Mouse (Mus musculus) erythroid progenitor cell, adult 5-6 weeks (primary cell): ENCODE measurements around the gene Vmn1r3. TPM values are rescaled to one million over a fixed set of nuclear protein-coding genes. Genes with fewer than 3 reads are reported as not detected.
"Not testable (repeated sequence)": the region's sequence is repeated elsewhere in the genome, so short reads cannot be mapped to it uniquely, and the experiment has no call there.

Experiments
- ATAC-seq: replicated peaks from 2 replicates; pipeline ENCODE4 v1.8.0; 2016; ENCODE audit warnings: moderate number of reproducible peaks, mild to moderate bottlenecking, moderate TSS enrichment, inconsistent platforms; ENCODE audit not compliant: poor library complexity, low FRiP score, severe bottlenecking
- total RNA-seq, 2 experiments: library from RNA; stranded (forward) in 1 of 2; stranded (reverse) in 1 of 2; fragments of 150-400 nt in 1 of 2; fragments of 186-747, 209-891 nt in 1 of 2; gene quantifications; 2 replicates each; pipeline versions ENCODE4 v1.2.3 to v1.2.4; 2015 to 2017; ENCODE audit warnings: low replicate concordance in 2 of 2

The Vmn1r3 gene
- total RNA-seq (2015; ENCODE audit: low replicate concordance) (not detected in 2 replicates), total RNA-seq (2017; ENCODE audit: low replicate concordance) (not detected in 2 replicates)

- not testable (repeated sequence) for ATAC-seq
These were observed at the start of gene Vmn1r3 for GRCm38 (mm10) chr4:3185258-3185657. Vmn1r3 (minus strand) TSS chr4:3185358.

- no peak for ATAC-seq
These were observed 46.9 kb upstream of the Vmn1r3 start for GRCm38 (mm10) chr4:3232053-3232452.

- peak; percentile 64; the same call in 1 of the 2 replicates for ATAC-seq
These were observed 45.9 kb upstream of the Vmn1r3 start for GRCm38 (mm10) chr4:3230908-3231684.

- 0 out of 2 replicates have a peak, but pooled peaks have one; percentile 33 for ATAC-seq
These were observed 44.4 kb upstream of the Vmn1r3 start for GRCm38 (mm10) chr4:3229532-3229931.

- ATAC-seq: 0 out of 2 replicates have a peak, but pooled peaks have one; percentile 11
These were observed 43.3 kb upstream of the Vmn1r3 start for GRCm38 (mm10) chr4:3228476-3228875.

- ATAC-seq: no peak
These were observed 42.6 kb upstream of the Vmn1r3 start for GRCm38 (mm10) chr4:3227751-3228150.

- ATAC-seq: no peak
These were observed 41.3 kb upstream of the Vmn1r3 start for GRCm38 (mm10) chr4:3226488-3226887.

- ATAC-seq: not testable (repeated sequence)
These were observed 40.3 kb upstream of the Vmn1r3 start for GRCm38 (mm10) chr4:3225416-3225815.

- not testable (repeated sequence) for ATAC-seq
These were observed 39.7 kb upstream of the Vmn1r3 start for GRCm38 (mm10) chr4:3224848-3225247.

- ATAC-seq: not testable (repeated sequence)
These were observed 38.5 kb upstream of the Vmn1r3 start for GRCm38 (mm10) chr4:3223483-3224209.

GRCm38 (mm10) chr4:3216382-3216781, 31.2 kb upstream of the Vmn1r3 start:
- not testable (repeated sequence) for ATAC-seq

- not testable (repeated sequence) for ATAC-seq
These were observed 28.2 kb upstream of the Vmn1r3 start for GRCm38 (mm10) chr4:3213349-3213748.

- ATAC-seq: peak; percentile 61
These were observed 24.6 kb upstream of the Vmn1r3 start for GRCm38 (mm10) chr4:3209643-3210217.

GRCm38 (mm10) chr4:3176746-3177490, 8.2 kb downstream of the Vmn1r3 start:
- not testable (repeated sequence) for ATAC-seq

GRCm38 (mm10) chr4:3176195-3176594, 9.0 kb downstream of the Vmn1r3 start:
- not testable (repeated sequence) for ATAC-seq

- ATAC-seq: not testable (repeated sequence)
These were observed 9.4 kb downstream of the Vmn1r3 start for GRCm38 (mm10) chr4:3175756-3176155.

GRCm38 (mm10) chr4:3174586-3174985, 10.6 kb downstream of the Vmn1r3 start:
- not testable (repeated sequence) for ATAC-seq

- not testable (repeated sequence) for ATAC-seq
These were observed 18.1 kb downstream of the Vmn1r3 start, which contains the start of gene Vmn1r2 for GRCm38 (mm10) chr4:3167020-3167419. Vmn1r2 (plus strand) TSS chr4:3167320.

- ATAC-seq: peak; percentile 75
These were observed 20.1 kb downstream of the Vmn1r3 start for GRCm38 (mm10) chr4:3165046-3165445.
